ENCODE assay signal across 8 mouse cellular contexts in the genomic region with DNA sequence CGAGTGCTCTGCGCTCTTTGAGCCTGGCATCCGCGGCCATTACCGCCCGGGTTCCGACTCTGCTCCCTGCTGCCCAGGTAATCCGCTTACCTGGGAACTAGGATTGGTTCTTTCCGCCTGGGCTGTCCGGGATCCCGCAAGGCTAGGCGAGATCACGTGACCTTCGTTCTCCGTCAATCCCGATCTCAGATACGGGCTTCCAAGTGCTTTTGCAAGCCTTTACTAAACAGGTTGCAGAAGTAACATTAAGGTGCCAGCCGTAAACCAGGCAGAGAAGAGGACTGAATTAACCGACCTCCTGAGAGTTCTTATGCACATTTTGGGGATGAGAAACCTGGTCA. TPM values are rescaled to one million over a fixed set of nuclear protein-coding genes. Genes with fewer than 3 reads are reported as not detected.
DNase-seq lines count a peak whose midpoint lies in the region; ATAC-seq and TF ChIP-seq lines count a peak whose summit lies in the region.

No protein-coding gene starts in this region.

- no peaks in the 10 kb centered on the region for H3K27me3 ChIP-seq in lung, embryonic 16.5 days (ENCODE audit: control insufficient read depth, insufficient read depth, low read depth, low read length)
- no peaks in the 10 kb centered on the region for H3K27me3 ChIP-seq in limb, embryonic 11.5 days (ENCODE audit: control insufficient read depth, insufficient read depth, low read length)

- H3K36me3 ChIP-seq in lung, embryonic 16.5 days (ENCODE audit: control insufficient read depth, insufficient read depth, low read length), result peaks cover 5% of the 10 kb centered on the region; the same call in 1 of the 2 replicates
- no peaks in the 10 kb centered on the region for H3K36me3 ChIP-seq in limb, embryonic 11.5 days (ENCODE audit: control insufficient read depth, insufficient read depth, low read length)

- no peak for DNase-seq in lung, postnatal 4 days
- no peak for DNase-seq in limb, embryonic 11.5 days (ENCODE audit: low spot score)
- DNase-seq in gastrocnemius, adult 8-10 months (ENCODE audit: low spot score in 2 of 2), result no peak
- DNase-seq in gastrocnemius, postnatal 36 days, result no peak
- DNase-seq in right cerebral cortex, adult 2 months (ENCODE audit: low spot score in 2 of 2), result no peak

- peak overlapping the region; percentile 92 for H3K4me3 ChIP-seq in lung, embryonic 16.5 days (ENCODE audit: low read length)
- H3K4me3 ChIP-seq in embryonic fibroblast, embryonic 13.5 days (ENCODE audit: insufficient read depth, low read length), result peak overlapping the region; percentile 76
- H3K4me3 ChIP-seq in limb, embryonic 11.5 days (ENCODE audit: low read depth, low read length), result peak overlapping the region; percentile 91
- peak overlapping the region; percentile 82 for H3K4me3 ChIP-seq in olfactory bulb, adult 2 months (ENCODE audit: insufficient read depth, low read depth, low read length)

- no peak for TF ChIP-seq CTCF in embryonic fibroblast, embryonic 13.5 days (IDR thresholded peaks at IDR 0.05; ENCODE audit: borderline replicate concordance, insufficient read depth, low read length)
- TF ChIP-seq CTCF in olfactory bulb, adult 2 months (IDR thresholded peaks at IDR 0.05; ENCODE audit: insufficient read depth, low read depth, low read length), result no peak

- H3K27ac ChIP-seq in lung, embryonic 16.5 days (ENCODE audit: low read length), result peak overlapping the region; percentile 76
- no peak overlapping the region for H3K27ac ChIP-seq in embryonic fibroblast, embryonic 13.5 days (ENCODE audit: insufficient read depth, low read length)
- H3K27ac ChIP-seq in limb, embryonic 11.5 days (replicated peaks; ENCODE audit: low read depth, low read length), result 0 out of 2 replicates have a peak overlapping the region, but pooled peaks have one; percentile 36
- H3K27ac ChIP-seq in olfactory bulb, adult 2 months (ENCODE audit: insufficient read depth, low read depth, low read length), result peak overlapping the region; percentile 64

- WGBS in lung, embryonic 16.5 days, result under 1% methylated on average over 19 of the region's 19 CpGs
- under 1% methylated on average over 19 of the region's 19 CpGs for WGBS in limb, embryonic 11.5 days
- whole genome bisulfite sequencing in olfactory bulb, adult 2 months, result 0% methylated on average over 19 of the region's 19 CpGs

- peak overlapping the region; percentile 89 for H3K9ac ChIP-seq in lung, embryonic 16.5 days (ENCODE audit: low read length)
- peak overlapping the region; percentile 70 for H3K9ac ChIP-seq in limb, embryonic 11.5 days (ENCODE audit: low read length)

- intact Hi-C loops in gastrocnemius, postnatal 36 days (cut with DNase I), result no loop called here

- no peaks in the 10 kb centered on the region for H3K9me3 ChIP-seq in lung, embryonic 16.5 days (ENCODE audit: control insufficient read depth, low read length)
- H3K9me3 ChIP-seq in limb, embryonic 11.5 days (ENCODE audit: control insufficient read depth, low read length), result no peaks in the 10 kb centered on the region

- H3K4me1 ChIP-seq in lung, embryonic 16.5 days (replicated peaks; ENCODE audit: control insufficient read depth, insufficient read depth, low read length), result peaks cover 30% of the 10 kb centered on the region
- peaks cover 8% of the 10 kb centered on the region; the same call in 1 of the 2 replicates for H3K4me1 ChIP-seq in embryonic fibroblast, embryonic 13.5 days (ENCODE audit: control insufficient read depth, insufficient read depth, low read length)
- H3K4me1 ChIP-seq in limb, embryonic 11.5 days (ENCODE audit: control insufficient read depth, insufficient read depth, low read length), result peaks cover 14% of the 10 kb centered on the region
- H3K4me1 ChIP-seq in olfactory bulb, adult 2 months (ENCODE audit: control insufficient read depth, insufficient read depth, low read length), result peaks cover 23% of the 10 kb centered on the region

- TF ChIP-seq POLR2A in embryonic fibroblast, embryonic 13.5 days (IDR thresholded peaks at IDR 0.05; ENCODE audit: low read depth, low read length), result no peak
- no peak for TF ChIP-seq POLR2A in olfactory bulb, adult 2 months (IDR thresholded peaks at IDR 0.05; ENCODE audit: insufficient read depth, low read depth, low read length)

- ATAC-seq in lung, embryonic 16.5 days (ENCODE audit: low read depth), result no peak
- no peak; the same call in 1 of the 2 replicates for ATAC-seq in limb, embryonic 11.5 days (ENCODE audit: insufficient number of reproducible peaks, low FRiP score, low TSS enrichment, low read depth)

- H3K4me2 ChIP-seq in lung, embryonic 16.5 days (ENCODE audit: low read depth, low read length), result peak overlapping the region; percentile 92
- peak overlapping the region; percentile 90 for H3K4me2 ChIP-seq in limb, embryonic 11.5 days (ENCODE audit: low read depth, severe bottlenecking)

RNA-seq across cellular contexts. Expression of gene Mrpl2, which starts 0.3 kb away (rescaled TPM):
- polyA plus RNA-seq in lung, embryonic 16.5 days (2015; fragmentation: Nextera tagmentation; extraction: Ambion mirVana), result 93.0 and 97.4 TPM in 2 replicates
- 33.5 and 45.2 TPM in 2 replicates for polyA plus RNA-seq in embryonic fibroblast, embryonic 13.5 days (2011; ENCODE audit: insufficient read length, low read depth, missing spikeins)
- polyA plus RNA-seq in limb, embryonic 11.5 days (2014; fragmentation: Nextera tagmentation; extraction: Ambion mirVana), result 106 and 126 TPM in 2 replicates
- not detected in 2 replicates for polyA plus RNA-seq in olfactory bulb, adult 2 months (2012; ENCODE audit: insufficient read depth, insufficient read length, low replicate concordance, missing spikeins)
- 100 to 1,000 TPM in 2 of 4 experiments, 10 to 100 TPM in 2; 88.6 to 106 (median 98.1) TPM for total RNA-seq in gastrocnemius, adult 8-10 months (2022)
- total RNA-seq in gastrocnemius, postnatal 36 days (2021), result 100 to 1,000 TPM in 1 of 2 experiments, 10 to 100 TPM in 1; 99.4 to 102 TPM

RNA-seq across cellular contexts. Expression of gene Klc4, which starts 0.5 kb away (rescaled TPM):
- polyA plus RNA-seq in lung, embryonic 16.5 days (2015; fragmentation: Nextera tagmentation; extraction: Ambion mirVana), result 27.6 and 30.8 TPM in 2 replicates
- polyA plus RNA-seq in embryonic fibroblast, embryonic 13.5 days (2011; ENCODE audit: insufficient read length, low read depth, missing spikeins), result 6.5 and 7.2 TPM in 2 replicates
- polyA plus RNA-seq in limb, embryonic 11.5 days (2014; fragmentation: Nextera tagmentation; extraction: Ambion mirVana), result 23.8 and 25.7 TPM in 2 replicates
- not detected in 2 replicates for polyA plus RNA-seq in olfactory bulb, adult 2 months (2012; ENCODE audit: insufficient read depth, insufficient read length, low replicate concordance, missing spikeins)
- 10 to 100 TPM; 13.2 to 14.4 (median 13.5) TPM for total RNA-seq in gastrocnemius, adult 8-10 months (2022)
- 10 to 100 TPM; 11.7 to 11.8 TPM for total RNA-seq in gastrocnemius, postnatal 36 days (2021)

RNA-seq across cellular contexts. Expression of gene Cul7, which starts 3.8 kb away (rescaled TPM):
- 49.1 and 50.8 TPM in 2 replicates for polyA plus RNA-seq in lung, embryonic 16.5 days (2015; fragmentation: Nextera tagmentation; extraction: Ambion mirVana)
- polyA plus RNA-seq in embryonic fibroblast, embryonic 13.5 days (2011; ENCODE audit: insufficient read length, low read depth, missing spikeins), result 63.6 and 64.4 TPM in 2 replicates
- polyA plus RNA-seq in limb, embryonic 11.5 days (2014; fragmentation: Nextera tagmentation; extraction: Ambion mirVana), result 34.6 and 36.3 TPM in 2 replicates
- polyA plus RNA-seq in olfactory bulb, adult 2 months (2012; ENCODE audit: insufficient read depth, insufficient read length, low replicate concordance, missing spikeins), result not detected in 2 replicates
- total RNA-seq in gastrocnemius, adult 8-10 months (2022), result 1 to 10 TPM; 2.7 to 3.7 (median 3.0) TPM
- 1 to 10 TPM; 5.8 to 5.9 TPM for total RNA-seq in gastrocnemius, postnatal 36 days (2021)

RNA-seq across cellular contexts. Expression of gene Ptk7, which starts 17.0 kb away (rescaled TPM):
- polyA plus RNA-seq in lung, embryonic 16.5 days (2015; fragmentation: Nextera tagmentation; extraction: Ambion mirVana), result 141 and 143 TPM in 2 replicates
- 145 and 172 TPM in 2 replicates for polyA plus RNA-seq in embryonic fibroblast, embryonic 13.5 days (2011; ENCODE audit: insufficient read length, low read depth, missing spikeins)
- 50.3 and 60.4 TPM in 2 replicates for polyA plus RNA-seq in limb, embryonic 11.5 days (2014; fragmentation: Nextera tagmentation; extraction: Ambion mirVana)
- not detected in 2 replicates for polyA plus RNA-seq in olfactory bulb, adult 2 months (2012; ENCODE audit: insufficient read depth, insufficient read length, low replicate concordance, missing spikeins)
- total RNA-seq in gastrocnemius, adult 8-10 months (2022), result under 1 TPM; 0.15 to 0.38 (median 0.30) TPM
- under 1 TPM; 0.79 to 0.94 TPM for total RNA-seq in gastrocnemius, postnatal 36 days (2021)

RNA-seq across cellular contexts. Expression of gene Rrp36, which starts 27.9 kb away (rescaled TPM):
- 51.4 and 51.6 TPM in 2 replicates for polyA plus RNA-seq in lung, embryonic 16.5 days (2015; fragmentation: Nextera tagmentation; extraction: Ambion mirVana)
- 29.9 and 32.3 TPM in 2 replicates for polyA plus RNA-seq in embryonic fibroblast, embryonic 13.5 days (2011; ENCODE audit: insufficient read length, low read depth, missing spikeins)
- 59.8 and 61.3 TPM in 2 replicates for polyA plus RNA-seq in limb, embryonic 11.5 days (2014; fragmentation: Nextera tagmentation; extraction: Ambion mirVana)
- not detected in 2 replicates for polyA plus RNA-seq in olfactory bulb, adult 2 months (2012; ENCODE audit: insufficient read depth, insufficient read length, low replicate concordance, missing spikeins)
- 10 to 100 TPM in 1 of 4 experiments, 1 to 10 TPM in 3; 8.7 to 10.7 (median 9.2) TPM for total RNA-seq in gastrocnemius, adult 8-10 months (2022)
- 1 to 10 TPM; 7.5 to 9.9 TPM for total RNA-seq in gastrocnemius, postnatal 36 days (2021)

Comparison
In these comparisons a context has a peak if more than half of its experiments do, and no peak if none do; other contexts are left out.
1. RNA of gene Mrpl2, which starts 0.3 kb away (polyA plus RNA-seq): 106 to 126 TPM in limb, embryonic 11.5 days, 93.0 to 97.4 TPM in lung, embryonic 16.5 days and 33.5 to 45.2 TPM in embryonic fibroblast, embryonic 13.5 days; not detected in olfactory bulb, adult 2 months; every median in the first group is over 10 times any median in the second.
2. RNA of gene Cul7, which starts 3.8 kb away (polyA plus RNA-seq): 63.6 to 64.4 TPM in embryonic fibroblast, embryonic 13.5 days, 49.1 to 50.8 TPM in lung, embryonic 16.5 days and 34.6 to 36.3 TPM in limb, embryonic 11.5 days; not detected in olfactory bulb, adult 2 months; every median in the first group is over 10 times any median in the second.
3. Peak in every context shown above with its lines, with median percentiles within 50 percentile points of each other: H3K4me3 ChIP-seq.